8 mouse cellular contexts compared by ENCODE assay signal in genomic region chr17:46160090-46160662, GRCm38 (mm10). TPM values are rescaled to one million over a fixed set of nuclear protein-coding genes. Genes with fewer than 3 reads are reported as not detected.
DNase-seq lines count a peak whose midpoint lies in the region; ATAC-seq and TF ChIP-seq lines count a peak whose summit lies in the region.

No protein-coding gene starts in this region.

- ATAC-seq in Patski = peak; percentile 58
- peak; percentile 54 for ATAC-seq in hindbrain, embryonic 14.5 days (ENCODE audit: low FRiP score)

- no peak for TF ChIP-seq CTCF in Patski (IDR thresholded peaks at IDR 0.05)

- peak overlapping the region; percentile 73 for H3K4me3 ChIP-seq in hindbrain, embryonic 14.5 days (replicated peaks; ENCODE audit: low read length)

- DNase-seq in Patski (ENCODE audit: low read depth, low spot score) = peak; percentile 71
- DNase-seq in cerebellum, postnatal 25 days = peak; percentile 82 to 89
- DNase-seq in frontal cortex, postnatal 25 days (ENCODE audit: low spot score in 2 of 2) = peak; percentile 72 to 74
- peak; percentile 79 for DNase-seq in hindbrain, embryonic 14.5 days (ENCODE audit: low spot score)
- peak; percentile 82 to 85 for DNase-seq in layer of hippocampus, postnatal 36 days
- DNase-seq in lung, postnatal 36 days = peak; percentile 98
- DNase-seq in retina, postnatal 1 day = peak; percentile 89
- DNase-seq in urinary bladder, adult 2 months (ENCODE audit: low spot score) = peak; percentile 75

- peak overlapping the region; percentile 56 for H3K27ac ChIP-seq in hindbrain, embryonic 14.5 days

- CTCF ChIA-PET in Patski (lab: Charles Lee) = no interaction called here

- no peaks in the 10 kb centered on the region for H3K27me3 ChIP-seq in Patski
- no peaks in the 10 kb centered on the region for H3K27me3 ChIP-seq in hindbrain, embryonic 14.5 days (ENCODE audit: control insufficient read depth, insufficient read depth, low read length)

- H3K4me2 ChIP-seq in hindbrain, embryonic 14.5 days (replicated peaks) = peak overlapping the region; percentile 72

- in situ Hi-C loops in Patski (cut with MboI; ENCODE audit: low pct_unique_long_range_greater_than_20kb) = no loop called here

- peak overlapping the region; percentile 45 for H3K9ac ChIP-seq in hindbrain, embryonic 14.5 days

- H3K9me3 ChIP-seq in hindbrain, embryonic 14.5 days (ENCODE audit: control insufficient read depth, low read length) = no peaks in the 10 kb centered on the region

- POLR2A ChIA-PET in Patski (lab: Charles Lee) = no interaction called here

- peaks cover 20% of the 10 kb centered on the region for H3K36me3 ChIP-seq in hindbrain, embryonic 14.5 days (replicated peaks; ENCODE audit: control insufficient read depth, insufficient read depth)

- WGBS in hindbrain, embryonic 14.5 days = 0% methylated on average over 16 of the region's 16 CpGs

- H3K4me1 ChIP-seq in hindbrain, embryonic 14.5 days (replicated peaks; ENCODE audit: control insufficient read depth, insufficient read depth, low read length) = peaks cover 12% of the 10 kb centered on the region

RNA-seq across cellular contexts. Expression of gene Gtpbp2, which starts 0.7 kb away (rescaled TPM):
- 84.7 TPM for polyA plus RNA-seq in Patski (2021)
- polyA plus RNA-seq in hindbrain, embryonic 14.5 days (2014; fragmentation: Nextera tagmentation; extraction: Ambion mirVana) = 25.7 and 29.9 TPM in 2 replicates
- total RNA-seq in layer of hippocampus, postnatal 36 days (2021) = 100 to 1,000 TPM; 123 to 137 TPM
- 110 and 143 TPM in 2 replicates for polyA plus RNA-seq in urinary bladder, adult 2 months (2012; rRNA removed)

RNA-seq across cellular contexts. Expression of gene Mad2l1bp, which starts 6.8 kb away (rescaled TPM):
- polyA plus RNA-seq in Patski (2021) = 14.6 TPM
- polyA plus RNA-seq in hindbrain, embryonic 14.5 days (2014; fragmentation: Nextera tagmentation; extraction: Ambion mirVana) = 19.6 and 21.9 TPM in 2 replicates
- total RNA-seq in layer of hippocampus, postnatal 36 days (2021) = 10 to 100 TPM in 1 of 2 experiments, 1 to 10 TPM in 1; 10.0 to 10.4 TPM
- polyA plus RNA-seq in urinary bladder, adult 2 months (2012; rRNA removed) = 16.4 and 19.8 TPM in 2 replicates

RNA-seq across cellular contexts. Expression of gene Rsph9, which starts 16.2 kb away (rescaled TPM):
- polyA plus RNA-seq in Patski (2021) = 29.3 TPM
- polyA plus RNA-seq in hindbrain, embryonic 14.5 days (2014; fragmentation: Nextera tagmentation; extraction: Ambion mirVana) = 50.3 and 52.5 TPM in 2 replicates
- 10 to 100 TPM; 25.5 to 25.6 TPM for total RNA-seq in layer of hippocampus, postnatal 36 days (2021)
- polyA plus RNA-seq in urinary bladder, adult 2 months (2012; rRNA removed) = 12.7 and 14.0 TPM in 2 replicates

RNA-seq across cellular contexts. Expression of gene Polh, which starts 42.3 kb away (rescaled TPM):
- polyA plus RNA-seq in Patski (2021) = 14.4 TPM
- 5.5 and 6.4 TPM in 2 replicates for polyA plus RNA-seq in hindbrain, embryonic 14.5 days (2014; fragmentation: Nextera tagmentation; extraction: Ambion mirVana)
- 1 to 10 TPM; 5.5 to 5.8 TPM for total RNA-seq in layer of hippocampus, postnatal 36 days (2021)
- 5.7 and 6.1 TPM in 2 replicates for polyA plus RNA-seq in urinary bladder, adult 2 months (2012; rRNA removed)

RNA-seq across cellular contexts. Expression of gene Xpo5, which starts 42.4 kb away (rescaled TPM):
- polyA plus RNA-seq in Patski (2021) = 48.3 TPM
- 43.4 and 44.4 TPM in 2 replicates for polyA plus RNA-seq in hindbrain, embryonic 14.5 days (2014; fragmentation: Nextera tagmentation; extraction: Ambion mirVana)
- 10 to 100 TPM; 47.9 to 49.7 TPM for total RNA-seq in layer of hippocampus, postnatal 36 days (2021)
- polyA plus RNA-seq in urinary bladder, adult 2 months (2012; rRNA removed) = 23.2 and 24.0 TPM in 2 replicates

Comparison
In these comparisons a context has a peak if more than half of its experiments do, and no peak if none do; other contexts are left out.
1. Peak in every context shown above with its lines: DNase-seq, ATAC-seq, H3K4me3 ChIP-seq and H3K27ac ChIP-seq.